Mouse (Mus musculus) natural killer cell, adult 2 months (primary cell): ENCODE data around the gene Nup54.

Source experiments
- DNase-seq, 2 experiments: peaks; one replicate each; pipeline ENCODE4 v3.0.0; 2022; ENCODE audit warnings: low spot score in 2 of 2

Nup54 gene

GRCm38 (mm10) chr5:92413271-92413981, 21.6 kb downstream of the Nup54 start:
- DNase-seq: no peak

GRCm38 (mm10) chr5:92411461-92412140, 23.4 kb downstream of the Nup54 start:
- DNase-seq: no peak

DNA sequence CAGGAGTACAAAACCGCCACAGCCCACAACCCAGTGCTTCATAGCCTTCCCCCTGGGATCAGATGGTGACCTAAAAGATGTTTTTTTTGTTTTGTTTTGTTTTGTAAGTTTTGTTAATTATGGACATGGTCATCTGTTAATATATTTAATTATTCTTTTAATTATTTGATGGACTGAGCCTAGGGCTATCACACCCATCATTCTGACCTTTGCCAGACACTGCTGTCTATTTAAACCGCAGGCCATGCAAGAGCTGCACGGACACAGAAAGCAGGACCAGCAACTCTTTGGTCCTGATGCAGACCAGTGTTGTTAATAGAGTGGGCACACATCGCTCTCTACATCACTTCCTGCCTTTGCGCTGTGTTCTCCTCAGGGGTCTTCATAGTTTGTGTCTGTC, 24.5 kb downstream of the Nup54 start:
- no peak for DNase-seq

DNA sequence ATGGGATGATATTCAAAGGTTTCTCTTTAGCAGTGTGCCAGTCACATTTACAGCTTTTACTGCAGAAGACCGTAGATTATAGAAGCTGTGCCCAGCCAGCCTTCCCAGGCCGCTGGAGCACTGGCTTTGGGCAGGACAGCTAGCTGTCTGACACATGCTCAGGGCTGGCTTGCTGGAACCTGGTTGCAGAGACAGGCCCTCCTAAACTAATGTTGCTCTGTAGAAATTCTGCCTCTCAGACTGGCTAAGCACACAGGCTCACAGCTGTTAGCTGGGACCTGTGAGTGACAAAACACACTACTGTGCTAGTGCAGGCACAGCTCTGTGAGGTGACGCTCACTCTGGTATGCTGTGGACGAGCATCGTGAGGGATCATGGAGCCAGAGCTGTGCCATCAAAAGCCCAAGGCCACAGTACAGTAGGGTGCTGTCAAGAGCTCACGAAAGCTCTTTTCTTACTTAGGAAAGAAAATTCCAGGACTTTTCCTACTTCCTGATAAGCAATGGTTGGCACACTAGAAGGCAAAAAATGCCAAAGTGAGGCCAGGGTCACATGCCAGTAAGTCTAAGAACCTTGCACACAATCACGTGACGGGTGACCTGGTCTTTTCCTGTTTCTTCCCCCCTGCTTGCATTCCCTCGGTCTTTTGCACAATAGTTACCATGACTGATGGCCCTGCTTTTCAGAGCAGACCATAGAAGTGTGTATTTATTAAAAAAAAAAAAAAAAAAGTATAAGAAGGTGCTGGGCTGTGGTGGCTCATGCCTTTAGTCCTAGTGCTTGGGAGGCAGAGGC, 25.5 kb downstream of the Nup54 start:
- DNase-seq: no peak

DNA sequence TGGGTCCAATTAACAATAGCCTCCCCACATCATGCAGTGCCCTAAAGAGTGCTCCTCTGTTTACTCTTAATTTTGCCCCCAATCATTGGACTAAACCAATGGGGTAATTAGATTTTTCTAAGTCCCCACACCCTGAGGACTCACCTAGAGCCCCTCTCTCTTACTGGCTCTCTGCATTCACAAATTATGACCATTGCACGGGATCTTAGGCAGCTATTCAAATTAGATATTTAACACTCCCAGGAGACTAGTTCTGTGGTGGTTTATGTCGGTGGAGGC, 30.7 kb downstream of the Nup54 start:
- DNase-seq: no peak

DNA sequence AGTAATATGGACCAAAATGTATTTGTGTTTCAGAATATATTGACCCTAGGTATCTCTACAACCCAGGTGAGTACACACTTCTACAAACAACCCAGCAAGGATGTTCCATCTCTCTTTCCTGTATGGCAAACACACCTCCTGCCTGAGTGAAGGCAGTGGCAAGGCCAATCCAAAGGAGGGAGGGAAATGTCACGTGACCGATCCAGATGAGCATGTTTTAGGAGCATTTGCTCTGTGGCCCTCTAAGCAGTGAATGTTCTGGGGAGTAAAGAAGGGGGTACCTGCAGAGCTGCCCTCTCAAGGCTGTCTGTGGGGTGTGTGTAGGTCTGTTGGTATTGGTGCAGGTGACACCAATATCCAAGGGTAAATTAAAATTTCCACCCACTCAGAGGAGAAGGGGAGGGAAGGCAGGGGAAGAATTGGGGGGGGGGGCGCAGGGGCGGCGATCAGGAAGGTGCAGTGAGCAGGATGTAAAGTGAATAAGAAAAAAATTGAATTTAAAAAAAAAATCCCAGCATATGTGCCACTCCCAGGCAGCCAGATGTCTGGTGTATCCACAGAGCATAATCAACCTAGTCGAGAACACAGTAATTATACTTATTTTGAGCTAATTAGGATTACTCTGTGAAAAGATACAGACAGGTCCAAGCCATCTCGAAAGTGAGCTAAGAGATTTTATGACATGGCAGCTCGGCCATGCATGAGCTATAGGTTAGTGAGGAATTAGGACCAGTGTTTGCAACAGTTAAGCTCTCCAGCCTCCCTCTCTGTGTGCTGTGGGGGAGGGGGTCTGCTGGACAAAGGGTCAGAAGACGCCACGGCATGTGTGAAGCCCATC, 31.2 kb downstream of the Nup54 start:
- DNase-seq: no peak

GRCm38 (mm10) chr5:92402816-92403215, 32.2 kb downstream of the Nup54 start:
- no peak for DNase-seq

- DNase-seq: peak; percentile 52 to 65
Observed at GRCm38 (mm10) chr5:92398153-92398552, 36.9 kb downstream of the Nup54 start.

DNA sequence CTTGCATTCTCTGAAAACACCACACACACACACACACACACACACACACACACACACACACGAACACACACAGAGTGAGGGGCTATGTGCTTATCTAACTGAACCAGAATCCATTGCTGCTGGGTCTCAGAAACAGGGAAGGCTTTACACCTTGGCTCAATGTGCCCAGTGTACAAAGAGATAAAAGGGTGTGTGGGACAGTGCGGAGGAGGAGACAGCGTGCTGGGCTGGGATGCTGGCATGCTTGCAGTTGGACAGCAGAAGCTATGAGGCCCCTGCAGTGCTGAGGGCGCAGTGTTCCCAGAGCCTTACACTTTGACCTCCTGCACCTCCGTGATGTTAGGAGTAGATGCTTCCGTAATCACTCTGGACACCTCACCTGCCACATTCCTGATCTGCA, 38.5 kb downstream of the Nup54 start:
- no peak for DNase-seq

- DNase-seq: no peak
Observed at GRCm38 (mm10) chr5:92395764-92396163, 39.3 kb downstream of the Nup54 start.

DNA sequence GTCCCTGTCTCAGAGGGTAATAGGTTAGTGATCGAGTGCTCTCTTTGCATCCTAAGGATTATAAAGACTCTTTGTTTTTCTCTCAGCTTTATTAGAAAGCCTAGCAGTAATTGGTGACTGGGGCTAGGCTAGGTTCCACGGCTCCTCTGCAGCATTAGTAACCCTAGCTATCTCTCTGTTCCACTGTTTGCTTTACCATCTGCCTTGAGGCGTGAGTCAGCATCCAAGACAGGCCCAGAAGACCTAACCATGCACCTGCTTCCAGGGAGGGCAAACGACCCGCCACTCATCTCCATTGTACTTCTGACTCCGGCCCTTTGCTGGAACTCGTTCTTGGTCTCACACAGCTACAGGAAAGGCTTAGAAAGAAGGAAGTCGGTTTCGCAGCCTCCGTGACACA, 41.2 kb downstream of the Nup54 start:
- no peak for DNase-seq

DNA sequence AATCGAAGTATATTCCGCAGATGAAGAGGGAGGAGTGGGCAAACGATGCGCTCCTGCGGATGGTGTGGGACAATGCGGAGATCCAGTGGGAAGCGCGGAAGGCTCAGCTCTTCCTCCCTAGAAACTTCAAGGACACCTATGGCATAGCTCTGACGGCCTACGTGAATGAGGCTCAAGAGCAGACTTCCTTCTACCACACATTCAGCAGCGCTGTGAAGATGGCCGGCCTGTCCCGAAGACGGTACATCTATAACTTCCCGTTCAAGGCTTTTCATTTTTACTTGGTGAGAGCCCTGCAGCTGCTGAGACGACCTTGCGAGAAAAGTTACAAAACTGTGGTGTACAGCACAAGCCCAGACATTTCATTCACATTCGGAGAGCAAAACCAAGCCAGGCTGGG, 42.5 kb downstream of the Nup54 start:
- no peak for DNase-seq

GRCm38 (mm10) chr5:92390615-92391014, 44.4 kb downstream of the Nup54 start:
- DNase-seq: no peak

DNA sequence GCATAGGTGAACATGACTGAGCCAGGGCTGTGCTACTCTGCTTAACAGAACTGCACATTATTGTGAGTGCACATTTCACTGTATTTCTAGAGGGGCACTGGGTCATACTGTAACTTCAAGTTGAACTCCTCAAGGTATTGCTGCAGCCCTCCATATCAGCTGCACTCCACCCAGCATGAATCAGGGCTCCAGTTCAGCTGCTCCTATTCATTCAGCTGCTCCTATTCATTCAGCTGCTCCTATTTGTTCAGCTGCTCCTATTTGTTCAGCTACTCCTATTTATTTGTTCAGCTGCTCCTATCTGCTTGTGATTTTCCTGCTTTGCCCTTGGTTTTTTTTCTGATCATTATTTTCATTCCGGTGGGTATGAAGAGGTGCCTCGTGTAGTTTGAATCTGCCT, 45.0 kb downstream of the Nup54 start:
- no peak for DNase-seq

DNA sequence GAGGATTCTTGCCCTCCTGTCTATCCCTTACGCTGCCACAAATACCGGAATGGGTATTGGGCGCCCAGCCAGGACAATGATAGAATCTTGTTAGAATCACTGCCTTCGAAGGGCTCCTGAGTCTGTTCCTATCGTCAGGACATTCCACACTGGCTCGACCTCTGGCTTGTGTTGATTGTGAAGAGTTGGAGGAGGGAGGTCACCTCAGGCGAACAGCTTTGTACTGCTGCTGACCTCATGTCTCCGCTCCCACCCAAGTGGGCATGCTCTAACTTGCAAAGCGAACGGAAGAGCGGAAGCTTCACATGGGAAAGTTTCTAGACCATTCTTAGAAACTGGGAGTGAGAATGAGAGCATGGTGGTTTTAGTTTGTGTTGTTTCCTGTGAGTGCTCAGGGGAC, 47.6 kb downstream of the Nup54 start:
- no peak for DNase-seq

DNA sequence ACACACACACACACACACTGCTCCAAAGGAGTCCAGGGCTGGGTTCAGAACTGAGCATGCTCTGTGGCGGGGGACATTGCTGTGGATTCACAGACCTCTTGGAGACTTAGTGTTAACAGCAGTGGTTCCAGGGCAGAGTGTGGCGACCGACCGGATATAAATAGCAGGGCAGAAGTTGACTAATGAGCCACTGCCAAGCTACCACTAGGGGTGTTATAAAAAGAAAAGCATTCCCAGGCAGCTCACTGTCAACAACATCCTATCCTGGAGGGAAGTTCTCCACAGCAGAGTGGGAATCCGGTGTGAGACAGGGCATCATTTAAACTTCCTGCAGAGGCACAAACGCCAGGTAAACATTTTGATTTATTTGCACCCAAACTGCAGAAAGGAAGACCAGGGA, 48.4 kb downstream of the Nup54 start:
- peak in 1 of 2 experiments; percentile 6 for DNase-seq

- DNase-seq: no peak
Observed at GRCm38 (mm10) chr5:92386102-92386501, 48.9 kb downstream of the Nup54 start.

GRCm38 (mm10) chr5:92384855-92385254, 50.2 kb downstream of the Nup54 start:
- peak; percentile 12 to 31 for DNase-seq

DNA sequence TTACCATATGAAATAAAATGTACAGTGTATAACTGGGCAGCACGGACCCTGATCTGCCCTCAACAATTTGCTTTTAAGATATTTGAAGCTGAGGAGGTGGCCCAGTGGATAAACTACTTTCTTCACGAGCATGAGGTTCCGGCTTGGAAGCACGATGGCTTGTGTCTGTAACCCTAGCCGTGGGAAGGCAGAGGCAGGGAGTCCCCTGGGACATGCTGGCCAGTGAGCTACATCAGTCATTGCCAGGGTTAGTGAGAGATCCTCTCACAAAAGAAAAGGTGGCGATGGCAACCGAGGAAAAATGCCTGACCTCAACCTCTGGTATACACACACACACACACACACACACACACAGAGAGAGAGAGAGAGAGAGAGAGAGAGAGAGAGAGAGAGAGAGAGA, 51.3 kb downstream of the Nup54 start:
- no peak for DNase-seq

GRCm38 (mm10) chr5:92382349-92382679, 52.7 kb downstream of the Nup54 start:
- DNase-seq: no peak

DNA sequence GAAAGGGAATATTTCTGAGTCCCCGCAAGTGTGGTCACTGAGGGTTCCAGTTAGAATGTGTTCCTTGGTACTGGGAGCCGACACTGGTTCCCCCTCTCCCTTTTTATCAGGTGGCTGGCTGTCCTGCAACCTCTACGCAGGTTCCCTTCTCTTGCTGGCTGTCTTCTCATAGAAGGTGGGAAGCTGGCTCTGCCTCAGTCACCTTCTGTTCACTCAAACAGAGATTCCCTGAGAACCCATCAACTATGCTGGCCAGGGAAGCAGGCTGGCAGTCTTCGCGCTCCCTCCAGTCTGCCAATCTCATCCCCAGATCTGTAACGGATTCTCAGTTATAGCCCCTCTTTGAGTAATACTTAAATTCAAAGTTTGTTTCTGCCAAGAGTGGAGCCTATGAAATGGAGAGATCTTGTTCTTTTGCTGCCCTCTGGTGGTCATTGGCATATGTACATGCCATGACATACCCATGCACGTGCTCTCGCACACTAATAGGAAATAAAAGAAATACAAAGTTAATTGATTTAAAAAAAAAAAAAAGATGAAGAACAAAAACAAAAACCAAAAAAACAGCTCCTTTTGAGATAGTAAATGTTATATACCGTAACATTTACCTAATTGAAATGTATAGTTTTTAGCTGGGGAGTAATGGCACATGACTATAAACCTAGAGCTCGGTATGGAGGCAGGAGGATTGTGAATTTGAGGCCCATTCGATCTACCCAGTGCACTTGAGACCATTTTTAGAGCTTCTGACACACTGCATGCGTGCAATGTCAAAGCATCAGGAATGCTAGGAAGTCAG, 53.3 kb downstream of the Nup54 start:
- DNase-seq: peak; percentile 55 to 77
